Mouse (Mus musculus) urinary bladder, postnatal 4 days (tissue): ENCODE results near the gene P2rx3.

Source experiments
- DNase-seq, 2 experiments: peaks; one replicate each; pipeline ENCODE4 v3.0.0; 2021 to 2022; ENCODE audit warnings: low spot score in 2 of 2

The P2rx3 gene

GRCm38 (mm10) chr2:85043623-85044022 is 6.4 kb upstream of the P2rx3 start:
- no peak for DNase-seq

GRCm38 (mm10) chr2:85038336-85038735 is 1.1 kb upstream of the P2rx3 start:
- no peak for DNase-seq

- DNase-seq = no peak
Observed at GRCm38 (mm10) chr2:85036507-85037046, 685 bp downstream of the P2rx3 start.

GRCm38 (mm10) chr2:85034169-85034568 is 3.1 kb downstream of the P2rx3 start:
- DNase-seq = no peak

GRCm38 (mm10) chr2:85033121-85033520 is 4.1 kb downstream of the P2rx3 start:
- no peak for DNase-seq

- no peak for DNase-seq
Observed at GRCm38 (mm10) chr2:85030989-85031388, 6.3 kb downstream of the P2rx3 start.

- no peak for DNase-seq
Observed at GRCm38 (mm10) chr2:85029897-85030296, 7.4 kb downstream of the P2rx3 start.

GRCm38 (mm10) chr2:85027281-85027680 is 10.0 kb downstream of the P2rx3 start:
- DNase-seq = no peak

GRCm38 (mm10) chr2:85026178-85026577 is 11.1 kb downstream of the P2rx3 start:
- no peak for DNase-seq

- no peak for DNase-seq
Observed at GRCm38 (mm10) chr2:85022043-85022442, 15.2 kb downstream of the P2rx3 start.

GRCm38 (mm10) chr2:85014588-85014982 is 22.7 kb downstream of the P2rx3 start:
- no peak for DNase-seq

GRCm38 (mm10) chr2:85013826-85014587 is 23.3 kb downstream of the P2rx3 start:
- DNase-seq = no peak

GRCm38 (mm10) chr2:85012679-85013078 is 24.6 kb downstream of the P2rx3 start:
- no peak for DNase-seq

- DNase-seq = no peak
Observed at GRCm38 (mm10) chr2:85011906-85012604, 25.2 kb downstream of the P2rx3 start.

GRCm38 (mm10) chr2:85009212-85009611 is 28.1 kb downstream of the P2rx3 start:
- DNase-seq = no peak

GRCm38 (mm10) chr2:85007729-85008128 is 29.5 kb downstream of the P2rx3 start:
- no peak for DNase-seq

- DNase-seq = no peak
Observed at GRCm38 (mm10) chr2:85006600-85006999, 30.7 kb downstream of the P2rx3 start.

- DNase-seq = no peak
Observed at GRCm38 (mm10) chr2:85004341-85004740, 32.9 kb downstream of the P2rx3 start.

- DNase-seq = no peak
Observed at GRCm38 (mm10) chr2:85002575-85002974, 34.7 kb downstream of the P2rx3 start.

GRCm38 (mm10) chr2:85001497-85001896 is 35.8 kb downstream of the P2rx3 start:
- no peak for DNase-seq

GRCm38 (mm10) chr2:84999486-85000181 is 37.6 kb downstream of the P2rx3 start:
- DNase-seq = no peak

- DNase-seq = no peak
Observed at GRCm38 (mm10) chr2:84996376-84996775, 40.9 kb downstream of the P2rx3 start.
